Mouse (Mus musculus) E14TG2a.4 (cell line): ENCODE measurements around the gene Gpd1.

ENCODE experiments used
- H3K27me3 ChIP-seq: 2 replicates; pipeline ENCODE4 v1.6.1; 2014; ENCODE audit warnings: low read length, control low read depth; ENCODE audit not compliant: insufficient read depth
- H3K36me3 ChIP-seq: 2 replicates; pipeline ENCODE4 v1.6.1; 2014; ENCODE audit warnings: low read length, control low read depth; ENCODE audit not compliant: insufficient read depth
- H3K4me1 ChIP-seq: replicated peaks from 2 replicates; pipeline ENCODE4 v1.6.1; 2014; ENCODE audit warnings: low read depth, low read length, control low read depth
- H3K4me3 ChIP-seq: replicated peaks from 2 replicates; pipeline ENCODE4 v1.5.1; 2014; ENCODE audit warnings: mild to moderate bottlenecking, low read length
- H3K9me3 ChIP-seq: 2 replicates; pipeline ENCODE4 v1.6.1; 2014; ENCODE audit warnings: low read length, control low read depth
- CTCF ChIP-seq: conservative IDR thresholded peaks from 2 replicates; pipeline ENCODE4 v1.5.1; 2014; ENCODE audit warnings: low read length
- NANOG ChIP-seq: IDR thresholded peaks from 2 replicates; pipeline ENCODE4 v1.6.1; 2014; ENCODE audit warnings: borderline replicate concordance, low read length, mixed read lengths
- POU5F1 ChIP-seq: IDR thresholded peaks from 2 replicates; pipeline ENCODE4 v1.6.1; 2014; ENCODE audit warnings: low read length, borderline replicate concordance

Gpd1 gene

DNA sequence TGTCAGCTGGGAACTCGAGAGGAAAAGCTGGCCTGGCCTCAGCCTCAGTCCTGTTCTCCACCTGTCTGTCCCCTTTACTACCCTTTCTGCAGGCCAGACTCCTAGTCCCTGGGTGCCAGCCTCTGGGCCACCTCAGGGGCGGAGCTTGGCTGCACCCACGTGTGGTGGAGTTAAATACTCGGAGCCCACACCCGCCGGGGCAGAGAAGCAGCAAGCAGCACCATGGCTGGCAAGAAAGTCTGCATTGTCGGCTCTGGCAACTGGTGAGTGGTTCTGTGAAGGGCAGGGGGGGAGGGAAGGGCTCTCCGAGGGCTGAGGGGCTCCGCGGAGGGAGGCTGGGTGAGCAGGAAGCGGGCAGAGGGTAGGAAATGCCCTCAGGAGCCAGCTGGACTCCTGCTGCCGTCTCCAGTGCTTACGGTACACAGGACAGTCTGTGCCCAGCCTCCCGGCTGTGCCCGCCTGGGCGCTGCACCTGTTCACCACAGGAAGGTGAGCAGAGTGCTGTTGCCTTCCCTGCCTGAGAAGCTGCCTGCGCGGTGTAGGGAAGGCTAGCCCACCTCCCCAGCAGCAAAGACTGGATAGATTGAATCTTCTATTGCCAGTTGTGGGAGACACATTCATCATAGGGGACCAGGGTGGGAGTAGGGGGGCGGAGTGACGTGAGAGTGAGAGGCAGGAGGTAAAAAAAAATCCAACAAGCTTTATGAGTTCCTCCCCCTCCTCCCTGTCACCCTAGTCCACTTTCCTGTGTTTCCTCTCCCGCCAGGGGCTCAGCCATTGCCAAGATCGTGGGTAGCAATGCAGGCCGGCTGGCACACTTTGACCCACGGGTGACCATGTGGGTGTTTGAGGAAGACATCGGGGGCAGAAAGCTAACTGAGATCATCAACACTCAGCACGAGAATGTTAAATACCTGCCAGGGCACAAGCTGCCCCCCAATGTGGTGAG, at the start of gene Gpd1:
Gene Gpd1, plus strand, starts transcription at position 130 of the 949 bp plus-strand sequence.
- no peak for TF ChIP-seq NANOG
- TF ChIP-seq CTCF: no peak
- TF ChIP-seq POU5F1: no peak
- H3K4me1 ChIP-seq: peaks cover 86% of the 10 kb centered on the region
- no peaks in the 10 kb centered on the region for H3K9me3 ChIP-seq
- peaks cover 14% of the 10 kb centered on the region for H3K27me3 ChIP-seq
- H3K4me3 ChIP-seq: peak within 1 kb of the TSS; percentile 20; the same call in 1 of the 2 replicates
- H3K36me3 ChIP-seq: peaks cover 26% of the 10 kb centered on the region

DNA sequence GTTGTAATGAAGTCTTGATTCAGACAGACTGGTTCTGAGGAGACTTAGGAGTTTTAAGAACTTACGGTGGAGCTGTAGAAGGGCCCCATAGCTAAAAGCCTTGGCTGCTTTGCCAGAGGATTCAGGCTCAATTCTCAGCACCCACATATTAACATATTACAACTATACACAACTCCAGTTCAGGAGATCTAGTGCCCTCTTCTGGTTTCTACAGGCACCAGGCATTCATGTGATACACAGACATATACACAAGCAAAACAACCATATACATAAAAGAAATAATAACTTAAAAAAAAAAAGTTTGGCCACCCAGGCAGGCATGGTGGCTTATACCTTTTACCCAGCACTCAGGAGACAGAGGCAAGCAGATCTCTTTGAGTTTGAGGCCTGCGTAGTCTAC, 49.8 kb upstream of the Gpd1 start:
- no peaks in the 10 kb centered on the region for H3K36me3 ChIP-seq
- no peak overlapping the region for H3K4me3 ChIP-seq
- H3K4me1 ChIP-seq: peaks cover 53% of the 10 kb centered on the region
- no peak for TF ChIP-seq NANOG
- H3K27me3 ChIP-seq: peaks cover 80% of the 10 kb centered on the region
- no peaks in the 10 kb centered on the region for H3K9me3 ChIP-seq

DNA sequence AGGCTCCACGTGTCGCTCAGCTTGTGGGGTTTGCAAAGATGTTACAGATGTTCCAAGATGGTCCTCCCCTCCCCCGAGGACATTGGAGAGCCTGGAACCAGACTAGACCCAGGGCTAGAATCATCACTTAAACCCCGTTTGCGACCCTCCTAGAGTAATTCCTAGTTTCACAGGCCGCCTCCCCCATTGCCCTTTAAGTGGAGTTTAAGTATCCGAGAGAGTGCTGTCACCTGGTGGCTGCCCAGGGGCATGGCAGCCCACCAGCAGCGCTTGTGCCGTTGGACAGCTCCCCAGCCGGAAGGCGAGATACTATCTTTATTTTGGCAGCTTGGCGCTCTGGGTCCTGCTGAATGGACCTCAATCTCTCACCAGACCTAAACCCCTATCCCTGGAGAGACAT, 48.4 kb upstream of the Gpd1 start:
- TF ChIP-seq POU5F1 (no peak), CTCF (peak; percentile 99)
- peaks cover 51% of the 10 kb centered on the region for H3K4me1 ChIP-seq
- no peak overlapping the region for H3K4me3 ChIP-seq
- peaks cover 9% of the 10 kb centered on the region for H3K36me3 ChIP-seq
- no peaks in the 10 kb centered on the region for H3K9me3 ChIP-seq
- peaks cover 85% of the 10 kb centered on the region for H3K27me3 ChIP-seq

DNA sequence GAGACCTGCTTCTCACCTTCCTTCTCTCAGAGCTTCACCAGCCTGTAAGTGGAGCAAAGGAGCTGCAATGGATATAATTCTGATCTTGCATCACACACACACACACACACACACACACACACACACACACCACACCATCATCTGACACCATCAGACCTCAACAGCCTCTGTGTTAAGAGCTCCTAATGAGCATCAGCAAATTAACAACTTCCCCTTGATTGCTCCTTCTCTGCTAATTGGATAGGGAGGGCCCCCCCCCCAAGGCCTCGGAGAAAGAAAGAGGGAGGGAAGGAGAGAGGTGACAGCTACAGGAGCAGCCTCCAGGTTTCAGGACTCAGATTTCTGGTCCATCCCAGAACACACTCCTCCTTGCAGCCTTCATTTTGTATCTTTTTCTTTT, 47.9 kb upstream of the Gpd1 start:
- H3K4me3 ChIP-seq: no peak overlapping the region
- peaks cover 80% of the 10 kb centered on the region for H3K27me3 ChIP-seq
- H3K36me3 ChIP-seq: peaks cover 9% of the 10 kb centered on the region
- H3K4me1 ChIP-seq: peaks cover 47% of the 10 kb centered on the region
- no peaks in the 10 kb centered on the region for H3K9me3 ChIP-seq
- no peak for TF ChIP-seq POU5F1
- TF ChIP-seq CTCF: no peak
- no peak for TF ChIP-seq NANOG

DNA sequence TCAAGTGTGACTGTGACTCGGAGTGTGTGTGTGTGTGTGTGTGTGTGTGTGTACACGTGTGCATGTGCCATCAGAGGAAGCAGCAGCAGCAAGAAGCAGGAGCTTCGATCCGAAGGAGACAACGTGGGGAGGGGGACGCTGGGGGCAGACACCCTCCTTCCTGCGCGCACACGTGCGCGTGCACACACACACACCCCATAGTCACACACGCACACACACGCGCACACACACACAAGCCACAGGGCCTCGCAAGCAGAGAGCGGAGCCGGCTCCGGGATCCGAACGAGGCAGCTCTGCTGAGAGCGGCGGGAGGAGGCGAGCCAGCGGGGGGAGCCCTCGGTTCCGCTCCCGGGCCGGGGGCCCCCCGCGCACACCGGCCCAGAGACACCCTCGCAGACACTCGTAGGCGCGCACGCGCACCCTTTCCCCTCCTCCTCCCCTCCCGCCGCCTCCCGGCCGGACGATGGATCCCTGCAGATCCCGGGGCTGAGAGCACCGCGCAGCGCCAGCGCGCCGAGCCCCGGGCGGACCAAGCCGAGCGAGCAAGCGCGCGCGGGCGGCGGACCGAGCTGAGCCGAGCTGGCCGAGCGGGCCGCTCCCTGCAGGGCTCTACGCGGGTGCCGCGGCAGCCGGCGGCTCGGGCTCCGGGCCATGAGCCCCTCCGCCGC, 47.0 kb upstream of the Gpd1 start, which contains the start of gene Asic1:
Gene Asic1, plus strand, starts transcription at position 215 of the 668 bp plus-strand sequence.
- peaks cover 48% of the 10 kb centered on the region for H3K4me1 ChIP-seq
- peaks cover 71% of the 10 kb centered on the region for H3K27me3 ChIP-seq
- TF ChIP-seq POU5F1 (no peak), NANOG (no peak), CTCF (no peak)

DNA sequence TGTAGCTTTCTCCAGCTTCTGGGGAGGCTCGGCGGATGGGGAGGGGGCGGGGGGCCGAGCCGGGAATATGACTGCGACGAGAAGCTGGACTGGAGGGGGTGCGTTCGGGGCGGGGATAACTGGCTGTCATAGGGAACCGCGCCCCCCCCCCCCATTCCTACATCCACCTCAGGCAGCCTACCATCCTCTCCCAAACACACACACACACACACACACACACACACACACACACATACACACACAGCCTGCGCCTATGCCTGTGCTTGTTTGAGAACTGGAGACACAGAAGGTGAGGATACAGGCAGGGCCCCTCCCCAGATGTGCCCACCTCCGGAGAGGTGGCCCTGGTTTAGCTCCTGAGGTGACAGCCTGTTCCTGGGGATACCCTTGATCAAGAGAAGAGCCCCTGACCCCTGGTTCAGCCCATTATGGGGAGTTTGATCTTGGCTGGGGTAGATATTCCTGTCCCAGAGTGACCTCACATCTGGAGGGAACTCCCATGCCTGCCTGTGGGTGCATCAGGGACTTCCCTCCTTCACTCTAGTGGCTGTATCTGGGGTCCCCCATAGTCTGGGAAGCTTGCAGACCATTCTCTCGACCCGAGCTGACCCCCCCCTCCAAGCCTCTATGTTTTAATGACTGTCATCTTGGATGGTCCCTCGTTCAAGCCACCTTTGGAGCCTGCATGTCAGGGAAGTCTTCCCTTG, 46.2 kb upstream of the Gpd1 start:
- Histone ChIP-seq H3K4me3 (peak overlapping the region; percentile 87), H3K36me3 (peaks cover 9% of the 10 kb centered on the region), H3K4me1 (peaks cover 45% of the 10 kb centered on the region), H3K9me3 (no peaks in the 10 kb centered on the region), H3K27me3 (peaks cover 62% of the 10 kb centered on the region)
- TF ChIP-seq NANOG (no peak), POU5F1 (no peak), CTCF (no peak)

More for the DNA sequence above, 47.0 kb upstream of the Gpd1 start, which contains the start of gene Asic1:
- Histone ChIP-seq H3K4me3 (peak within 1 kb of the TSS; percentile 87), H3K9me3 (no peaks in the 10 kb centered on the region), H3K36me3 (peaks cover 9% of the 10 kb centered on the region)

DNA sequence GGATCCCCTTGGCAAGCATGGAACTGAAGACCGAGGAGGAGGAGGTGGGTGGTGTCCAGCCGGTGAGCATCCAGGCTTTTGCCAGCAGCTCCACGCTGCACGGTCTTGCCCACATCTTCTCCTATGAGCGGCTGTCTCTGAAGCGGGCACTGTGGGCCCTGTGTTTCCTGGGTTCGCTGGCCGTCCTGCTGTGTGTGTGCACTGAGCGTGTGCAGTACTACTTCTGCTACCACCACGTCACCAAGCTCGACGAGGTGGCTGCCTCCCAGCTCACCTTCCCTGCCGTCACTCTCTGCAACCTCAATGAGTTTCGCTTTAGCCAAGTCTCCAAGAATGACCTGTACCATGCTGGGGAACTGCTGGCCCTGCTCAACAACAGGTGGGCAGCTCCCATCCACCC, 45.5 kb upstream of the Gpd1 start:
- Histone ChIP-seq H3K9me3 (no peaks in the 10 kb centered on the region), H3K4me3 (0 out of 2 replicates have a peak overlapping the region, but pooled peaks have one; percentile 29), H3K4me1 (peaks cover 49% of the 10 kb centered on the region), H3K36me3 (peaks cover 9% of the 10 kb centered on the region), H3K27me3 (peaks cover 56% of the 10 kb centered on the region)
- no peak for TF ChIP-seq POU5F1
- no peak for TF ChIP-seq CTCF
- no peak for TF ChIP-seq NANOG

DNA sequence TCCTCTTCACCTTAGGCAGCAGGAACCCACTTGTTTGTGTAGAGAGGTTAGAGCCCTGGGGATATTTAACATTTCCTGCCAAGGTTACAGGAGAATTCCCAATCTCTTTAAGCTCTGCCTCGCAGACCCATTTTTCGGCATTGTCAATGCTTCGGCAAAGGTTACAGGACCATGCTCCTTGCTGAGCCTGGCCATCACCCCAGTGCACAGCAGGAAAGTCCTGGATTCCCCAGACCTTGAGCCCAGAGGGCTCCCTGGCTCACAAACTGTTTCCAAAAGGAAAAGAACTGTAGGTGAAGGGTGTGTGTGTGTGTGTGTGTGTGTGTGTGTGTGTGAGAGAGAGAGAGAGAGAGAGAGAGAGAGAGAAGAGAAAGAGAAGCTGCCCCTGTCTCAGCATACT, 42.4 kb upstream of the Gpd1 start:
- H3K4me3 ChIP-seq: no peak overlapping the region
- peaks cover 61% of the 10 kb centered on the region for H3K4me1 ChIP-seq
- H3K27me3 ChIP-seq: peaks cover 36% of the 10 kb centered on the region
- peaks cover 9% of the 10 kb centered on the region for H3K36me3 ChIP-seq
- no peak for TF ChIP-seq POU5F1
- TF ChIP-seq CTCF: no peak
- no peak for TF ChIP-seq NANOG
- H3K9me3 ChIP-seq: no peaks in the 10 kb centered on the region
